Mouse (Mus musculus) heart, postnatal 0 days (tissue): ENCODE results near the gene Dpyd. TPM values are rescaled to one million over a fixed set of nuclear protein-coding genes. Genes with fewer than 3 reads are reported as not detected.

Experiments used
- ATAC-seq: fragments of 200-750 bp; cut with Nextera tagmentation; 2 replicates; pipeline ENCODE4 v1.8.0; 2017; ENCODE audit warnings: low read depth, moderate number of reproducible peaks, moderate library complexity; ENCODE audit not compliant: insufficient read depth
- DNase-seq: peaks from one replicate; pipeline ENCODE4 v3.0.0-alpha.2; 2016; ENCODE audit warnings: low spot score
- H3K27ac ChIP-seq: fragments of 300-500 bp; sonication (generic); 2 replicates; pipeline ENCODE4 v1.5.1; 2014; ENCODE audit warnings: low read depth, mild to moderate bottlenecking
- H3K27me3 ChIP-seq: fragments of 300-500 bp; sonication (generic); 2 replicates; pipeline ENCODE4 v1.6.1; 2014; ENCODE audit warnings: low read length, mixed read lengths; ENCODE audit not compliant: control insufficient read depth, insufficient read depth
- H3K36me3 ChIP-seq: fragments of 300-500 bp; sonication (generic); replicated peaks from 2 replicates; pipeline ENCODE4 v1.6.1; 2014; ENCODE audit warnings: low read length, mixed read lengths; ENCODE audit not compliant: control insufficient read depth, insufficient read depth
- H3K4me1 ChIP-seq: fragments of 300-500 bp; sonication (generic); 2 replicates; pipeline ENCODE4 v1.6.1; 2014; ENCODE audit warnings: antibody characterized with exemption; ENCODE audit not compliant: control insufficient read depth, insufficient read depth
- H3K4me2 ChIP-seq: fragments of 300-500 bp; sonication (generic); 2 replicates; pipeline ENCODE4 v1.6.1; 2014; ENCODE audit warnings: low read depth, mild to moderate bottlenecking, low read length, moderate library complexity
- H3K4me3 ChIP-seq: fragments of 300-500 bp; sonication (generic); 2 replicates; pipeline ENCODE4 v1.5.1; 2014; ENCODE audit warnings: low read depth, low read length
- H3K9ac ChIP-seq: fragments of 300-500 bp; sonication (generic); replicated peaks from 2 replicates; pipeline ENCODE4 v1.6.1; 2014; ENCODE audit warnings: low read depth, low read length, mixed read lengths
- H3K9me3 ChIP-seq: fragments of 300-500 bp; sonication (generic); replicated peaks from 2 replicates; pipeline ENCODE4 v1.6.1; 2016; ENCODE audit warnings: low read length; ENCODE audit not compliant: control insufficient read depth
- CTCF ChIP-seq: IDR thresholded peaks from 2 replicates; pipeline ENCODE4 v1.5.1; 2016; ENCODE audit warnings: antibody characterized with exemption, control low read depth, low read depth
- EP300 ChIP-seq: IDR thresholded peaks from 2 replicates; pipeline ENCODE4 v1.6.1; 2016; ENCODE audit warnings: antibody characterized with exemption, low read depth
- WGBS: fragments of 180-500 bp; shearing (Covaris S2); extraction: QIAGEN DNeasy Blood & Tissue Kit; methylation state at CpG from one replicate; pipeline ENCODE4 v1.1.7; 2014; 5-methylcytosine and 5-hydroxymethylcytosine counted together
- polyA plus RNA-seq: library from polyadenylated mRNA; unstranded; fragments of >200 nt; fragmentation: Nextera tagmentation; extraction: Ambion mirVana; gene quantifications from 2 replicates; pipeline ENCODE4 v1.2.1, GENCODE M21; 2015
- total RNA-seq: library from RNA; depleted of rRNA; stranded (reverse); fragments of >200 nt; gene quantifications from 2 replicates; pipeline ENCODE4 v1.2.3, GENCODE M21; 2014; ENCODE audit warnings: low replicate concordance; rRNA removed

The Dpyd gene
- total RNA-seq (0.58 and 3.1 TPM in 2 replicates), polyA plus RNA-seq (2.8 and 3.0 TPM in 2 replicates)

GRCm38 (mm10) chr3:118561554-118562310, at the start of gene Dpyd:
Gene Dpyd (plus strand): TSS chr3:118562129.
- ATAC-seq (peak; percentile 99), DNase-seq (peak; percentile 75)
- Histone ChIP-seq H3K27ac (no peak within 1 kb of the TSS), H3K36me3 (no peaks in the 10 kb centered on the region), H3K4me2 (peak within 1 kb of the TSS; percentile 95), H3K9me3 (no peaks in the 10 kb centered on the region), H3K4me3 (peak within 1 kb of the TSS; percentile 80), H3K9ac (peak within 1 kb of the TSS; percentile 66), H3K4me1 (0 out of 2 replicates have a peak, but pooled peaks cover 5% of the 10 kb centered on the region), H3K27me3 (no peaks in the 10 kb centered on the region)
- no peak for TF ChIP-seq CTCF
- no peak for TF ChIP-seq EP300
- 7% methylated on average over 19 of the region's 19 CpGs for WGBS

DNA sequence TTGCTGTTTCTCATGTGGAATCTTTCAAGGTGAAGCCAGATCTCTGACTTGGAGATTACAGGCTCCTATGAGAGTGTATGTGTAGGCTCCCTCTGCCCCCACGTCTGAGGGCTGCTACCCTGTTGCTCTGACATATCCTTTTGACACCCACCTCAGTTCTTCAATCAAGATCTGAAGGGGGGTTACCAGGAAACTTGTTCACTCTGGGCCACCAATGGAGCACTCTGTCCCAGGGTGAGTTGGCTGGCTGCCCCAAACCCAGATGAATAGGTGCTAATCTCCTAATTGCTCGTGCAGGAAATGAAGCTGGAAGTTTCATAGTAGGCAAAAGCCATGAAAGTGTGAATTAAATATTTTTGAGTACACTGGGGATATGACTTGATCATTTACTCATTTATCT, 24.3 kb upstream of the Dpyd start:
- Histone ChIP-seq H3K36me3 (no peaks in the 10 kb centered on the region), H3K9ac (no peak overlapping the region), H3K4me1 (no peaks in the 10 kb centered on the region), H3K27me3 (no peaks in the 10 kb centered on the region), H3K9me3 (no peaks in the 10 kb centered on the region), H3K27ac (no peak overlapping the region), H3K4me3 (no peak overlapping the region), H3K4me2 (no peak overlapping the region)
- ATAC-seq, result no peak
- 18% methylated on average over 2 of the region's 2 CpGs for WGBS
- TF ChIP-seq CTCF (no peak), EP300 (no peak)
- no peak for DNase-seq

- H3K27me3 ChIP-seq, result no peaks in the 10 kb centered on the region
- ATAC-seq, result no peak
- no peak for DNase-seq
- no peak overlapping the region for H3K4me3 ChIP-seq
- no peak overlapping the region for H3K4me2 ChIP-seq
- no peaks in the 10 kb centered on the region for H3K9me3 ChIP-seq
- 57% methylated on average over 6 of the region's 6 CpGs for WGBS
- no peak overlapping the region for H3K27ac ChIP-seq
- no peaks in the 10 kb centered on the region for H3K4me1 ChIP-seq
- no peak overlapping the region for H3K9ac ChIP-seq
- TF ChIP-seq EP300 (no peak), CTCF (no peak)
- no peaks in the 10 kb centered on the region for H3K36me3 ChIP-seq
These were observed 20.2 kb upstream of the Dpyd start for GRCm38 (mm10) chr3:118541766-118542165.

GRCm38 (mm10) chr3:118547551-118548210, 14.2 kb upstream of the Dpyd start:
- ATAC-seq, result no peak
- Histone ChIP-seq H3K4me2 (no peak overlapping the region), H3K27me3 (no peaks in the 10 kb centered on the region), H3K4me3 (no peak overlapping the region), H3K9me3 (no peaks in the 10 kb centered on the region), H3K36me3 (no peaks in the 10 kb centered on the region), H3K9ac (no peak overlapping the region), H3K27ac (no peak overlapping the region), H3K4me1 (no peaks in the 10 kb centered on the region)
- no peak for TF ChIP-seq EP300
- no peak for TF ChIP-seq CTCF
- no peak for DNase-seq
- 59% methylated on average over 4 of the region's 4 CpGs for WGBS

GRCm38 (mm10) chr3:118557605-118558004, 4.3 kb upstream of the Dpyd start:
- Histone ChIP-seq H3K36me3 (no peaks in the 10 kb centered on the region), H3K9me3 (no peaks in the 10 kb centered on the region), H3K4me1 (0 out of 2 replicates have a peak, but pooled peaks cover 5% of the 10 kb centered on the region), H3K9ac (no peak overlapping the region), H3K27me3 (no peaks in the 10 kb centered on the region), H3K27ac (no peak overlapping the region), H3K4me2 (no peak overlapping the region), H3K4me3 (no peak overlapping the region)
- TF ChIP-seq EP300, result no peak
- no peak for TF ChIP-seq CTCF
- ATAC-seq, result no peak
- no peak for DNase-seq
- WGBS, result 22% methylated on average over 1 of the region's 1 CpGs
